ENCODE assay signal across 8 mouse cellular contexts in the genomic region with DNA sequence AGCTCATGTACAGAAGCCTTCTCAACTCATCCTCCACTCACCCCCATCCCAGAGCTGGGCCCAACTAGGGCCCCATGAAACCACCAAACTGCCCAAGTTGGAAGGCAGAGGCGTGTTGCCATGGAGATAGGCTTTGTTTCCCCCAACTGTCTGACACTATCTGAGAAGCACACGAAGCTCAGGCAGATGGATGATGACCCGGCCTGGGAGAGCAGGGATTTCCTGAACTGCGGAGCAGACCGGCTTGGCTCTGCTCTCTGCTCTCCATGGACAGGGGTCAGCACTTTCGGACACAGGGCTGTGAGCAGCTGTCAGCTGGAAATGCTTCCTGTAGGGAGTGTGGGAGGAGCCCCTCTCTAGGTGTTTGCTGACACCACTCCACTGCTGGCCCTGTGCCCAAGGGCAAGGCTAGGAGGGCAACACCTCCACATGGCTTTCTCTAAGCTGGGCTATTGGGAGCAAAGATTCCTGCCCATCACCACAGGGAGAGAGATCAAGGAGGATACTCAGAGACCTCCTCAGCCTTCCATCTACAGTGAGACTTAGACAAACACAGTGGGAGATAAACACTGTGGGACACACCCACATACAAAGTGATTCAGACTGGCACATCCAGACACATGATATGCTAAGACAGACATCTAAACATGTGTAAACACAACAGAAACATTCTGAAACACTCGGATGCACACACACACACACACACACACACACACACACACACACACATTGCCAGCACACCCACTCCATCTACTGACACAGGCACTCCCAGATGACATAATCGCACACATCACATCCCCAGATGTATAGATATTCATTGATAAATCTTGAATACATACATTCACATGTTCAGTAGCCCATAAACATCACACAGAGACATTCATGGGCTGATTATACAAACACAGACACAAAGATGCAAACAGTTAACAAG. TPM values are rescaled to one million over a fixed set of nuclear protein-coding genes. Genes with fewer than 3 reads are reported as not detected.
DNase-seq lines count a peak whose midpoint lies in the region.

No protein-coding gene starts in this region.

- intact Hi-C loops in left cerebral cortex, postnatal 36 days (cut with DNase I) = no loop called here

- DNase-seq in urinary bladder, postnatal 25 days (ENCODE audit: low spot score) = peak; percentile 12
- no peak for DNase-seq in urinary bladder, postnatal 36 days (ENCODE audit: low spot score in 2 of 2)
- DNase-seq in heart, adult 8-10 months (ENCODE audit: low spot score) = peak; percentile 39
- DNase-seq in kidney, postnatal 25 days = peak; percentile 80 to 92
- DNase-seq in mesoderm, embryonic 11.5 days (ENCODE audit: low read depth, low spot score) = peak; percentile 59
- no peak for DNase-seq in layer of hippocampus, adult 9-11 months
- no peak for DNase-seq in left cerebral cortex, postnatal 36 days (ENCODE audit: low spot score in 2 of 2)
- DNase-seq in right cerebral cortex, postnatal 14 days = no peak

RNA-seq across cellular contexts. Expression of gene C77080, which starts 4.5 kb away (rescaled TPM):
- 1 to 10 TPM; 2.8 to 4.0 (median 3.2) TPM for total RNA-seq in heart, adult 8-10 months (2022)
- 10 to 100 TPM; 19.7 to 27.1 TPM for total RNA-seq in left cerebral cortex, postnatal 36 days (2021)

RNA-seq across cellular contexts. Expression of gene Sync, which starts 30.7 kb away (rescaled TPM):
- 10 to 100 TPM; 19.5 to 31.7 (median 25.4) TPM for total RNA-seq in heart, adult 8-10 months (2022)
- total RNA-seq in left cerebral cortex, postnatal 36 days (2021) = 1 to 10 TPM; 1.3 to 2.1 TPM

Comparison
In these comparisons a context has a peak if more than half of its experiments do, and no peak if none do; other contexts are left out.
1. DNase-seq: peak in urinary bladder, postnatal 25 days (single experiment), heart, adult 8-10 months (single experiment), kidney, postnatal 25 days (2 of 2) and mesoderm, embryonic 11.5 days (single experiment); none in urinary bladder, postnatal 36 days (0 of 2), layer of hippocampus, adult 9-11 months (single experiment), left cerebral cortex, postnatal 36 days (0 of 2) and right cerebral cortex, postnatal 14 days (single experiment).
2. RNA of gene C77080, which starts 4.5 kb away (total RNA-seq): 19.7 to 27.1 TPM in left cerebral cortex, postnatal 36 days; 2.8 to 4.0 TPM in heart, adult 8-10 months; every median in the first group is over 4 times any median in the second.
3. RNA of gene Sync, which starts 30.7 kb away (total RNA-seq): 19.5 to 31.7 TPM in heart, adult 8-10 months; 1.3 to 2.1 TPM in left cerebral cortex, postnatal 36 days; every median in the first group is over 4 times any median in the second.